Mouse (Mus musculus): ENCODE measurements at regions not wholly inside any gene's neighbourhood (a gene's known extent, or its start where the extent isn't known, plus 50 kb on each side); places are given as distances from the start of the nearest gene placed in this dataset.

DNA sequence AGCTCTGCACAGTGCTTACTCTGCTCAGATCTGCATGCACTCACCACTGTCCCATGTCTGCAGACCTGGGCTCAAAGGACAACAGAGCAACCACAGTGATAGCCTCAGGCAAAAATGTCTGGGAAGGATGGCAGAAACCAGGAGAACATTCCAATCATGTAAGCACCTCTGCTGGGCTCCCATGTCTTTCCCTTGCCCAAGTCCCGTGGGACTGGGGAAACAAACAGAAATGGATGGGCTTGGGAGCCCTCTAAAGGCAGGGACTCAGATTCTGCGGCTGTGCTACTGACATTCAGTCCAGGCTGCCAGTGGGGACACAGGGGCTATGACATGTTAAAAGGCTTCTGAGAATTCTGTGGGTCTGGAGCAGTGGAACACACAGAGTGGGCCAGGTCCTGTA lies 128.8 kb upstream of the Dock1 start:
- DNase-seq, result no peak

DNA sequence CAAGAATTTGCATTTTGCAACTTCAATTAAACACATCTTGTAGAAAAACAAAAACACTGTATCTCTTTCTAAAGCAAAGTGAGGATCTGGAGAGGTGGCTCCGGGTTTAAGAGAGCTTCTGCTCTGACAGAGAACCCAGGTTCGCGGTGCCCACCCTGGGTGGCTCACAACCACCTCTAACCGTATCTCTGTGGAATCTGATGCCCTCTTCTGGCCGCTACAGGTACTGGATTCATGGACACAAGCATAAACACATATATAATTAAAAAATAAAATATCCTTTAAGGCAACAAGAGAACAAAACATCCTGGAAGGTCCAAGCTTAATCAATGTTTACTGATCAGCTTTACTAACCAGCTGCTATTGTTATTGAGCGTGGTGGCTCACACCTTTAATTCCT lies 124.3 kb upstream of the Dock1 start:
- DNase-seq, result no peak

DNA sequence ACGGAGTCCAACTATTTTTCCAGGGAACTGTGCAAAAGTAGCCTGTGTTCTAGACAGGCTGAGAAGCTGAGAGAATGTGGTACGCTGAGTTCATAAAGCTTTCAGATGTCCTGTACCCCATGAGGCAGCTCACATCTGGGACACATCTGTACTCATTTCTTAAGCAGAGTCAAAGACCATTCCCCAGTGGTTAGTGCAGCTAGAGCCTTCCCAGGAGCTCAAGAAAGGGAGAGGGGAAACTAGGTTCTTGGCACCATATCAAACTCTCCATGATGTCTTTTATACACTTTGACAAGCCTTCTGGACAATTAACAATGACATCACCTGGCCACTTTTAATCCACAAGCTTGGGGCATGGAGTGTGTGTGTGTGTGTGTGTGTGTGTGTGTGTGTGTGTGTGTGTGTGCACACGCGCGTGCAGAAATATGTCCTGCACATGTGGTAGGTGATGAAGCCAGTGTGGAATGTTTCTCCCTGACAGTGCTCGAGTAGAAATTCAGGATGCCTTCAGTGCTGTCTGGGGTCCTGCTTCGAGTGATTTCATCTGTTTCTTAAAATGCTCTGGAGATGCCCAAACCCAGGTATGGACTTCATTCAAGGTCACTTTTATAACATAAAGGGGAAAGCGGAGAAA lies 121.1 kb upstream of the Dock1 start:
- DNase-seq, result no peak

DNA sequence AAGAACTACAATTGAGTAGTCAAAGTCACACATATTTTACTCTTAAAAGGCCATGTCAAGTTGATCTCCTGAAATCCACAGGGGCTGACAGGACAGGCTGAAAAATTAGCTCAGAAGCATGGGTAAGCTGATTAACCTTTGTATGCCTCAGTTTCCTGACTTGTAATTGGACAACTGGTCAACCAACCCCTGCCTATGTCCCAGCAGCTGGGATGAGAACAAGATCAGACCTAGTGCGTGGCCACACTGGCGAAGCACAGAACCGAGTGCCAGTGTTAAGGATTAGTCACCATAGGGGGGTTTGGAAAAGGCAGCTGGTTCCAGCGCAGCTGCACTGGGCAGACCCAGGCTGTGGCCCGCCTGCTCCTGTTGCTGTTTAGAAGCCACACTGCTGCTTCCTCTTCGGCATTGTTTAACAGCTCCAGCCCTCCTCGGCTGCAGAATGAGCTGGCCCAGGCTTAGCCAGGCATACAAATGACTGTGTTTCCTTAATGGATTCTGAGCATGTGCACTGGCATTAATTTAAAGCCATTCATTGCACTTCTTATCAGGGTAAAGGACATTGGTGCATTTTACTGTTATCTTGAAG lies 120.1 kb upstream of the Dock1 start:
- peak; percentile 48 for DNase-seq

DNA sequence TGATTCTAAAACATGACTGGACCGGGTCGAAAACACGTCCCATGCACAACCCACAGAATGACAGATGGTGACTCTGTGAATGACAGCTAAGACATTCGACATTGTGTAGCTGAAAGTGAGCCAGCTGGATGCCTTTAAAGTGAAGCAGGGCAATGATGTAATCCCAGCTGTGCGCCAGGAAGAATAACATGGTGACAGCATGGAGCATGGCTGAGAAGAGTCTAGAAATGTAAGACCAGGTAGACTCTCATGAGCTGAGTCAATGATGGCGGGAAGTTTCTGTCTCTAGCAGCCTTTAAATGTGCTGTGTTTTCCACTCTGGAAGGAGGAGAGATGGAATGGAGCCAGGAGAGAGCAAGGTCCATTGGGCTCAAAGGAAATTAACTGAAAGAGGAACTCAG lies 118.4 kb upstream of the Dock1 start:
- peak; percentile 68 for DNase-seq

DNA sequence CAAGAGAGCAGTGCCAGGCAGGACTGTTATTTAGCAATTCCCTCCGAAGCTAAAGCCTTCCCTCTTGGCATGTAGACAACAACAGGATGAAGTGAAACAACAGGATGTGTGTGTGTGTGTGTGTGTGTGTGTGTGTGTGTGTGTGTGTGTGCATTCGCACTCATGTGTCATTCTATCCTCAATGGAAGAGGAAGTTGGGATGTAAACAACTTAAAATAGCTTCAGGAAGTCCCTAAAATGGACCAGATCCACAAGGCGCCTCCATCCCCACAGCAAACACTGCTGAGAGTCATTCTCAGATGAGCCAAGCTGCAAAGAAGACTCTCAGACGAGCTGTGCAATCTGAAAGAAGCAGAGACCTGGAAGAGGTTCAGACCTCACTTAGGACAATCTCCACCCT lies 114.4 kb upstream of the Dock1 start:
- peak; percentile 16 for DNase-seq

DNA sequence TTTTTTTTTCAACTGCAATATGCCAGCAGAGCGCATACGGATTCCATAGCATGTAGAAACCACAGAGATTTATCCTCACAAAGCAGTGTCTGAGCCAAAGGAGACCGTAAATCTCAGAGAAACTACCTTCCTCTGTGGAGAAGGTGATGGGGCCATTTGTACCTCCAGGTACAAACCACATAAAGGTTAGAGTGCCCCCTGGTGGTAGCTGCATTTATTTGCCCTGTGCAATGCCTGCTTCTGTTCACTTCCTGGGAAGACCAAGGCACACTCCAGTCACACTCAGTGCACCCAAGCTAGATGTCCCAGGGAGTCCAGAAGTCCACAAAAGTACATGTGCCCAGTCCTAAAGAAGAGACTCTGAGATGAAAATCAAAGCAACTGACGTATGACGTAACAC lies 104.1 kb upstream of the Dock1 start:
- peak; percentile 86 for DNase-seq

DNA sequence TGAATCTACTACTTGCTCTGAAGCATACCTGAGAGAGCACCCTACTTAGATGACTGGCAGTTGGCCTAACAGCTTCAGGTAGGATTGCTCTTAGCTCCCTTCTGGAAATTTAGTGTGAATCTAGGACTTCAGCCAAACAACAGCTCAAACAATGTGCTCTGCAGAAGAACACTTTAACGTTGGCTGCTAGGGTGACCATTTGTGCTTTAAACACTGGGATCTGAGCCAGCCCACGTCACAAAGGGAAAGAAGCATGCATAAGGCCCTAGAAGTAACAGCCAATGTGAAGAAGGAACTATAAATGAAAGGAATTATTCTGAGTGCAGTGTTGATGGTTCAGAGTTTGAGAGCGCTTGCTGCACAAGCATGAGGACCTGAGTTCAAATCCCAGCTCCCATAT lies 101.2 kb upstream of the Dock1 start:
- DNase-seq, result no peak

DNA sequence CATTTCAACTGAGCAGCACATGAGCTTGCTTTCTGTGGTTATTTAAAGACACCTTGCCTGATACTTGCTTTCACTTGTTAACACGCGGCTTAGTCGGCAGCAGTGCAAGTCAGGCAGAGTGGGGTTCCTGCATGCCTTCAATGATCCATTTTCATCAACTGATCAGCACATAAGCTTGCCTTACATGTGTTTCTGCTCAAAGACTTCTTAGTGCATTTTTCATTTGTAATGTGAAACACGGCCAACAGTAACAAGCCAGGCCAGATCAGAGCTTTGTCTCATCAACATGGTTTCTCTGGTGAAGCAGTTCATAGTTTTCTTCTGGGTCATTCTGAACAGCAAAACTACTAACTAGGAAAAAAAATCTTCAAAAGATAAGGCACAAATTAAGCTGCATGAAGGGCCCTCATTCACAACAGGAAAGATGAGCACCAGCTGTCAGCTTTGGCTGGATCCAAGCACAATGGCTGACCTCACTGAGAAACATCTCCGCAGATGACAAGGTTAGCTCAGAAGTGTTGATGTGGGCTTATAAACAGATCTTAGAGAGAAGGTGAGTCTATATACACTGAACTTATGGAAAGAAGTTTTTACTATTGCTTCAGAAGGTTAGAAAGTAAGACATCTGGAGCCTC lies 100.2 kb upstream of the Dock1 start:
- DNase-seq, result peak; percentile 53

DNA sequence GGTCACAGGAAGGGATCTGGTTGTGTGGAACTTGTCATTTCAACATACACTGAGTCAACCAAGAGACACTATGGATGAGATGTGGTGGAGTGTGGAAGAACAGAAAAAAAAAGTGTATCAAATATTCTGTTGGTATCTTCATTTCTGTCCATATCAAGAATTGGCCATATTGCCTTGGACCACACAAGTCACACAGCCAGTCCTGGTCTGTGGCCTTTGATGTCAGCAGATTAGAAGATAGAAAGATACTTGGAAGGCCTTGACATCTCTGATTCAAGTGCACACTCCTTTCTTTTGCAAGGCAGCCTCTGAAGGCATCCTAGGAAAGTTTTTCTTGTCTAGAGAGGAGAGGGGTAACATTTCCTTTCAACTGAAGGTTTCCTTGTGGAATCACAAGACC lies 88.7 kb upstream of the Dock1 start:
- no peak for DNase-seq

DNA sequence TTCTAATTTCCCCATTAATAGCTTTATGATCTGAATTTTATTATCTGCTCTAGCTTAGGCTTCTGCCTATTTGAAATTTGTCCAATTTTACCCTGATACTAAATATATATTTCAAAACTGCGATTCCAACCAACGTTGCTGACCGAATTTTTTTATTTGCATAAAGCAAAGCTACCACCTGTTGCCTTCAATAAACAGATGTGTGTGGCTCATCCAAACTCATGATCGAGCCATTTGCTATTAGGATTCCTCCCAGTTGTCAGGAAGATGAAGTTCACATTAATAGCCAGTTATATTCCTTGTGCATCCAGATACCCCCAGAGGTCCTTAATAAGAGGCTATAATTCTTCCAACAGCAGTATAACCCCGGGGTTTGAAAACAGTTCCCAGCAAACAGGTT lies 85.0 kb upstream of the Dock1 start:
- DNase-seq, result no peak

DNA sequence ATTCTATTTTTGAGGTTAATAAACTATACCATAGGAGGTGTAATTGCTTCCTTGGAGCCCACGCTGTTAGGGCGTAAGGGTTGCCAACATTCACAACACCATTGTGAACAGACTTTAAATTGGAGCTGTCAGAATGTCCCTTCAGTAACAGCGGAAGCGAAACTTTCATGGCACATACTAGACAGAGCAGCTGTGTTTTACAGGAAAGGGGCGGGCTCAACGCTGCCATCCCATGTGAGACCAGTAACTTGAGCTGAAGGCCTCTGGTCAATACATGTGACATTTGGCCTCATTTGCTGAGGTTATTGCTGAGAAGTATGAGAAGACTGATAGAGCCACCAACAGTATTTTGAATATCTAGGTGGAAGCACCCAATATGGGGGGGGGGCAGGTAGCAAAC lies 83.5 kb upstream of the Dock1 start:
- DNase-seq, result no peak

DNA sequence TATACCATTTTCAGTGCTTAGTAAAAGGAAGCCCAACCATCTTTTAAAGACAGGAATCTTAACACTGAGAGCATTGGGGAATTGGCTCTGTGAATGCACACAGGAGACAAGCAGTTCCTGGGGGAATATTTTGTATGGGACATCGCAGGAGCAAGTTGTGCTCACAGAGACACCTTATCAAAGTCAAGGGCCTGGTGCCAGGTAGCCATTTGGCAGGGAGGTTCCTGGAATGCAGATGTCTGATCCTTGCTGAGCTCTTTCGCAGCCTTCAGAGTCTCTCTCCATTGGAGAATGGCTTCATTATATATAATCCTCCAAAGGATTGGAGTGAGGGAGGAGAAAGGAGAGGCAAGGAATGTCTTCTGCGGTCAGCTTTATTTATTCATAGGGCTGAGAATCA lies 62.6 kb upstream of the Dock1 start:
- DNase-seq, result no peak

DNA sequence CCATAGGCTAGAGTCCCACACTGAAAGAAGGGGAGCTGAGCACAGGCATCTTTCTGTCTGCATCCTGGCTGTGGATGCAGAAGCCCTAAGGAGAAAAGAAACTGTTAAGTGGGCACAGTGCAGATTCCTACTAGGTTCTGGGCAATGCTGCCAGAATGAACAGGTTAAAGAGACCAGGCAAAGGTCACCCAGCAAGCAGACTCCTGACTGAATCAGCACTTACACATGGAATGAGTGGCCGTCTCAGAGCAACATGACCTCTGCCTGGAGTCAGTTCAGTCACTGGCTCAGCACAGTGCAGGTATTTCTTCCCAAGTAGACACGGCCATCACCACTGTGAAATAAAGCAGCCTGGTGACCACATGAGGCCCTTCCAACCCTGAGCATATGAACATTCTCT lies 60.3 kb upstream of the Dock1 start:
- DNase-seq, result peak; percentile 55

DNA sequence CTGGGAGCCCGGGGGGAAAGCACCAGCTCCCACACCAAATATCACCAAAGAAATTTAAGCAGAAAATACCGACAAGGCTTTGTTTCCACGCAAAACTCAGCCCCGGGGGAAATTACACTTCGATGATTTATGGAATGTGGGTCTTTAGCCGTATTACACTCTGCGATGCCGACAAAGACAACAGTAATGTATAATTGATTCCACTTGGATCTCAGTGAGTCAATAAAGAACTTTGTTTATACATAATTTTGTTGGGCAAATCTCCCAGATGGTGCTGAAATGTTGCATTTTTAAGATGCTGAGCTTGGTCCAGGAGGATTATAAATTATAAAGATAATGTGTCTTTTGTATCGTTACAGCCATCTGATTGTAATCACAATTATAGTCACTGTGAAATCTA lies 59.1 kb upstream of the Dock1 start:
- DNase-seq, result no peak

DNA sequence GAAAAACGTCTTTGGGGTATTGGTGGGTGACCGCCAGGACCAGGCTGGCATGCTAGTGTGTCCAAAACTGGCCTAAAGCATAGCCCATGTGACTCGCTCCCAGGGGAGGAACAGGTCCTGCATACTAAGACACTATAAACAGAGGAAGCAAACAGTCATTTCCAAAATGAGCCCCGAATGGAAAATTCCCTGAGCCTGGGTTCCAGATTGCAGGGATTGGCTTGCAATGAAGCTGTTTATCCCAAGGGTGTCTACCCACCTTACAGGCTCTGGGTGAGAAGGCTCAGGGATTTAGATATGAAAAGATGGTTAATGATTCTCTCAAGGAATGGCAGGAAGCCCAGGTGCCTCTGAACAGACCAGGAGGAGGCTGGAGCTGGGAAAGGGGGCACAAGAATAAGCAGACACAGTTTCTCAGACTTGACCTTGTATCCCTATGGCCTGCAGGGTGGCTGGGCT lies 58.2 kb upstream of the Dock1 start:
- peak; percentile 61 for DNase-seq

DNA sequence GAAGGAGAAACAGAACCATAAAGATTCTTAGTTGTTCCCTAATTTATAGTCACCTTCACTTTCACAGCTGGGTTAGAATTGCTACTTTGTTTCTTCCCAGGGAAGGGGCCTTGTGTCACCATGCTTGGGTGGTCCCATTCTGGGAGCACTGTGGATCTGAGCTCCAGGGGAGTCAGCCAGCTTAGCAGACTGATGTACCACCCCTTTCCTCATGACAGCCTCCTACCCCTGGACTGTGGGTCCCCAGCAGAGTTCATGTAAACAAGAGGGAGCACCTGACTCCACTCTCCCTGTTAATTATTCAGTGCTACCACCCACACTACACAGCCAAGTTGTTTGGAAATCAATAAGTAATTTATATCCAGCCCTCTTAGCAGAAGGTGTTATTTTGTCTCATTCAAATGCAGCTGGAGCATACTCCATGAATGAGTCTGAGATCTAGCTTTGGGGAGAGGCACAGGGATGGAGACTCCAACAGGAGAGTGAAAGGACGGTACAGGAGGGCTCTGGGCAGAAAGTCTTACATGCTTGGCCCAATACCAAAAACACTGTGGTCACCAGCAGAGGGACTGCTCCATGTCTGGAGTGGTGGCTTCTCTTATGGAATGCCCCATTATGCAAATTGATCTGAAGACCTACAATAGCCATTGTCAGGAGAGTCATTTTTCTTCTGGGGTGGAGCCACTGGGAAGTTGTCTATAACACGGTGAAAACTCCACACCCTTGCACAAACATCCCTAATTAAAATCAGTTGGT lies 51.1 kb upstream of the Dock1 start:
- peak; percentile 44 for DNase-seq

DNA sequence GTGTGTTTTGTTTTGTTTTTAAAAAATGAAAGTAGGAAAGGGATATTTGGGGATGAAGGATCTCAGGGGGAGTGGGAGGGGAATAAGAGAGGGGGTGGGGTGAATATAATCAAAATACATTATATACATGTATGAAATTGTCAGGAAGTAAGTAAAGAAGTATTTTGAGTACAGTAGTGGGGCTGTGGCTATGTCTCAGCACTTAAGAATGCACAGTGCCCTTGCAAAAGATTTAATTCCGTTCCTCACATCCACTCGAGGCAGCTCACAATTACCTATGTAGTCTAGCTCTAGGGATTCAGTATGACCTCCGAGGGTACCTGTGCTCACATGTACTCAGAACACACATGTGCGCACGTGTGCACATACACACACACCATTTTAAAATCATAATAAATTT lies 50.4 kb upstream of the Dock1 start:
- no peak for DNase-seq
